Mouse (Mus musculus) lung, adult 2 months (tissue): ENCODE results near the gene Trak1.

Experiments used
- CTCF ChIP-seq: fragments of 200-500 bp; IDR thresholded peaks from 2 replicates; pipeline ENCODE4 v1.5.1; 2011; ENCODE audit warnings: mild to moderate bottlenecking, low read length, control low read depth; ENCODE audit not compliant: insufficient read depth
- POLR2A ChIP-seq: fragments of 200-500 bp; IDR thresholded peaks from 2 replicates; pipeline ENCODE4 v1.6.1; 2011; ENCODE audit warnings: low read depth, mild to moderate bottlenecking, control low read depth, low read length, borderline replicate concordance; ENCODE audit errors: extremely low read depth

DNA sequence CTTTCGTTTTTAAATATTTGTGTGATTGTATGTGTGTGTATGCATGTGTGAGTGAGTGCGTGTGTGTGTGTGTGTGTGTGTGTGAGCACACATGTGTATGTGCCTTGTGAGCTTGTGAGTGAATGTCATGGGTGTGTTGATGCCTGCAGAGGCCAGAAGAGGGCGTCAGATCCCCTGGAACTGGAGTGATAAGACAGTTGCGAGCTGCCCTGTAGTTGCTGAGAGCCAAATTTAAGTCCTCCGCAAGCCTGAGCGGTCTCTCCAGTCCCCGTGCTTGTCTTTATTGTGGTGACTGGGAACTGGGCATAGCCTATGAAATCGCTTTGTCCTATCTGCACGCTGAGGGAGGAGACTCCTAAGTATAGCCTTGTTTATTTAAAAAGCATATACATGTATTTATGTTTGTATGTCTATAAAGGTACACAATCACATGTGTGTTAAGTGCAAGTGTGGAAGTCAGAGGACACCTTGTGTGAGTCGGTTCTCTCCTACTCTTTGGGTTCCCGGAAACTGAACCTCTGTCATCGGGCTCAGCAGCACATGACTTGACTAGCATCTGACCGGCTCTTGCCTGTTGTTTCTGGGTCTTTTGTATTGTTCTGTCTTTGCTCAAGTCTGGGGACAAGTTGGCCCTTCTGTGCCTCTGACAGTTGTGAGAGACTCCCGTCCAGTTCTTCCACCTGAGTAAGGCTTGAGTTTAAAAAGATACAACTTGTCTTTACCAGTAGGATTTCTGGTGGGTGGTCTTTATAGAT is 46.0 kb downstream of the Trak1 start:
- no peak for TF ChIP-seq CTCF
- TF ChIP-seq POLR2A = no peak
